Mouse (Mus musculus) natural killer cell, adult 2 months (primary cell): ENCODE measurements around the gene Pts.
A peak's percentile ranks its signal among the peaks of the same experiment; 100 is the strongest.

Source experiments
- DNase-seq, 2 experiments: peaks; one replicate each; pipeline ENCODE4 v3.0.0; 2022; ENCODE audit warnings: low spot score in 2 of 2

Gene Pts

DNA sequence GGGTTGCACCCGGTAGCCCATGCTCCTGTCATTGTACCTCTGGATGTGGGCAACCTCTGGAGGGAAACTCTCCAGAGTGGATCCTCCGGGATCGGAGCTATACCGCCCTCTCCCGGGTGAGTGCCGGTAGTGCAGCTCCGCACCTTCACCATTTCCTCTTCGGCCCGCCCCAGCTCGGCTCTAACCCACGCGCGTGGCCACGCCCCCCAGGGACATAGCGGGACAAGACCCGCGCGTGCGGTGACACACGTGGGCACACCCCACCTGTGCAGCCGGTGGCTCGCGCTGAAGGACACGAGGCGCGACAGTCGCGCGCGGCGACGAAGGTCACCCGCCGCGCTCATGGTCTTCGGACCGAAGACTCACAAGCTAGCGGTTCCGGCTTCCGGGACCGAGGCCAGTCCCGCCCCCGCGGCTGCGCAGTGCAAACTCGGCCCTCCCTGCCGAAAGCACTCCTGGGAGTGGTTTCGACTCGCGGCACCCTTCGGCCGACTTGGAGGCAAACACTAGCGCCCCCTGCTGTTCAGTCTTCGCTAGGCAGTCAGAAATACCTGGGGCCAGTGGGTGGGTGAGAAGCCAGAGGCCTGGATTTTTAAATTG, at the start of gene Pts:
Pts (minus strand) TSS at position 432 of the 600 bp plus-strand sequence.
- peak; percentile 95 to 98 for DNase-seq

DNA sequence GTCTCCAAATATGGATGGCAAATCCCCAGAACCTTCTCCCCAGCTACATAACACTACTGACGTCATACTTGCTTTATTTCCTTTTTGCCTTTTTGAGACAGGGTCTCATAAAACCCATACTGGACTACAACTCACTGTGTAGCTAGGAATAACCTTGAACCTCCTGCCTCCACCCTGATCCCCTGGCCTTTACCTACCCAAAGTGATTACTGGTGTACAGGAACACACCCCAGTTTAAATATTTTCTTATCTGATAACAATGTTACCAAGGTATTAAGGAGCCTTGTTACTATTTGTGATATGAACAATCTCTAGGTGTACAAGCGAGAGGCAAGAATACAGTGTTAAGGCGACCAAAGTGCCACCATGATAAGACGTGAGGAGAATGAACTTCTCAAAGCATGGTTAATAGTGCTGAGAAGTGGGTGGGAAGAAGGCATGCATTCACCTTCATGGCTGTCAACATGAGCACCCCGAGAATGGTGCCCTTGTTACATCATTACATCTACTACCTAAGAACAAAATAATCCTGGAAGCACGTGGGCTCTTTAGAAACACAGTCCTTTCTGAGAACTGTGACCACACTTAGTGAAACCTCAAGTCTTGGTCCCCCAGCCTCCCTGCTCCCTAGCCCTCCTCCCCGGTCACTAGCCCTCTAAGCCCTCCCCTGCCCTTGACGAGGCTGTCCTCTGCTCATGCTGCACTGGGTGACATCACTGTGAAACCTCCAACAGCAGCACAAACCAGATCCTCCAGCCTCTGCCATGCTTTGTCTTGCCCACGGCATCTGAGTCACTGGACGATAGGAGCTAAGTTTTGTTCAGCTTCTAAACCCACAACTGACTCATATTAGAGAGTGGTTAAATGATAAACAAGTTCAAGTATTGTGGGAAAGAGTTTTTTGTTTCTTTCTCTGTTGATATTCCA, 41.3 kb upstream of the Pts start:
- DNase-seq, result no peak

DNA sequence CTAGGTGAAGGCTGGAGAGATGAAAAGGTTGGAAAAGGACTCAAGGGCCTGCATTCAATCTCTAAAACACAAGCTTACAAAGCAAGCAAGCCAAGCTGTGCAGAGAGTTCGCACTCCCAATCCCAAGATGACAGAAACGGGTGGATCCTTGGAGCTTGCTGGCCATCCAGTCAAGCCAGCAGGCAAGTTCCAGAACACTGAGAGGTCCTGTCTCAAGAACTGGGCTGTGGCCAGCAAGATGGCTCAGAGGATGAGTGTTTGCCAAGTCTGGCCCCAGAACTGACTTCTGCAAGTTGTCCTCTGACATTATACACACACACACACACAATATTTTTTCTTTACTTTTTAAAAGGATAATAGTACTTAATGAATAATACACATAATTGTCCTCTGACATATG, 39.4 kb upstream of the Pts start:
- DNase-seq, result no peak

DNA sequence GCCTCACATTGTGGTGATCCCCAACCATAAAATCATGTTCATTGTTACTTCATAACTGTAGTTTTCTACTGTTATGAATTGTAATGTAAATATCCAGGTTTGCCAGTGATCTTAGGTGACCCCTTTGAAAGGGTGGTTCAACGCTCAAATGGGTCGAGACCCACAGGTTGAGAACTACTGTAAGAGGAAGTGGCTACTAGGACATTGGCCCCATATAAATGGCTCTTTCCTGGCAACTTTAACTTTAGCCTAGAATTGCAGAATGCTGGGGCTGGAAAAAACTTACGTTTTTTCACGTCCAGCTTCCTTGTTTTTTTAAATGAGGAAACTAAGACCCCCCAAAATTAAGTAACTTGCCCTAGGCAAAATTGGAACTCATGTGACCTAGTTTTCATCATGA, 38.8 kb upstream of the Pts start:
- no peak for DNase-seq

DNA sequence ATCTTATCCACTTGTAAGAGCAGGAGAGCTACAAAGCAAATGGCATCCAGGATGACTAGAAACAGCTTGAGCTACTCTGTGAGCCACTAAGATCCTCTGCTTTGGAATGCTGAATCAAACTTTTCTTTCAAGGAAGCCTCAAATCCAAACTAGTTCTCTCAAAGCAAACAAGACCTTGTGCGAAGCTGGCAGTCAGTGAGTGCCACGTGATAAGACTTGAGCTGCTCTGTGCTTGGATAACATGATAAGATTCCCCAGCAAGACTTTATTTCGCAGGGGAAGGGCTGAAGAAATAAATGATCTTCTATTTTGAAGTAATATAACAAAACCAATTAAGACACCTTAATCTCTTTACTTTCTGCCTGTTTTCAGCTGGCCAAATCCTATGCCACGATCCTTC, 37.4 kb upstream of the Pts start:
- no peak for DNase-seq

DNA sequence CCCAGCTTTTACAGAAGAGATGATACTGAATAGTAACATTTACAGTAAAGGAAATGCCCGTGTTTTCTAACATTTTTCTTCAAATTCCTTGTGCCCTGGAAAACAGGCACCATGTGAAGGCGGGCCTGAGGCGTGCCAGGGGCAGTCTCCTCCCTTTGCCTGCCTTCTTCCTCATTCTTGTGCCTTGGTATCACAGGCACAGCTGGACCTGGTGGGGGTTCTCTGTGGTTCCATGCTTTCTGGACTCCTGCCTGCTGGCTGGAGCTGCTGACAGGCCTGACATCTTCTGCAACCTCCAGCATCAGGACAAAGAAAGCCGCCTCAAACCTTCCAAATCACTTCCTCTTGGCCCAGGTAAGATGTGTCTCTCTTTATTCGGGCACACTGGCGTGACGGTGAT, 36.6 kb upstream of the Pts start:
- no peak for DNase-seq

DNA sequence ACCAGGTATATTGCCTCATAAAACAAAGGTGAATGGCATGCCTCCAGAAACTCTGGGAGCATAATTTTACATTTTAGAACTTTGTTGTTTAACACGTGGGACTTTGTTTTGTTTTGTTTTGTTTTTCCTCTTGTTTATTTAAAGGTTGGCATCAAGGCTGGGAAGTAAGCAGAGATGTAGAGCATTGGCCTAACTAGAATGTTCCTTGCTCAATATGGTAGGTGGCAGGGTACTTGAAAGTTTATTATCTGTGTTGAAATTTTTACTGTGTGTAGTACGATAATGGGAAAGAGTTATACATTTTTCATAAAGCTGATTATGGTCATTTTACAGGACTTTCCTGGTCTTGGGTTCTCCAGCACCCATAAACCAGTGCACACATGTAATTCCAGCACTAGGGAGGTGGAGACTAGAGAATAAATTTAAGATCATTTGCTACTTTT, 33.4 kb upstream of the Pts start:
- no peak for DNase-seq

DNA sequence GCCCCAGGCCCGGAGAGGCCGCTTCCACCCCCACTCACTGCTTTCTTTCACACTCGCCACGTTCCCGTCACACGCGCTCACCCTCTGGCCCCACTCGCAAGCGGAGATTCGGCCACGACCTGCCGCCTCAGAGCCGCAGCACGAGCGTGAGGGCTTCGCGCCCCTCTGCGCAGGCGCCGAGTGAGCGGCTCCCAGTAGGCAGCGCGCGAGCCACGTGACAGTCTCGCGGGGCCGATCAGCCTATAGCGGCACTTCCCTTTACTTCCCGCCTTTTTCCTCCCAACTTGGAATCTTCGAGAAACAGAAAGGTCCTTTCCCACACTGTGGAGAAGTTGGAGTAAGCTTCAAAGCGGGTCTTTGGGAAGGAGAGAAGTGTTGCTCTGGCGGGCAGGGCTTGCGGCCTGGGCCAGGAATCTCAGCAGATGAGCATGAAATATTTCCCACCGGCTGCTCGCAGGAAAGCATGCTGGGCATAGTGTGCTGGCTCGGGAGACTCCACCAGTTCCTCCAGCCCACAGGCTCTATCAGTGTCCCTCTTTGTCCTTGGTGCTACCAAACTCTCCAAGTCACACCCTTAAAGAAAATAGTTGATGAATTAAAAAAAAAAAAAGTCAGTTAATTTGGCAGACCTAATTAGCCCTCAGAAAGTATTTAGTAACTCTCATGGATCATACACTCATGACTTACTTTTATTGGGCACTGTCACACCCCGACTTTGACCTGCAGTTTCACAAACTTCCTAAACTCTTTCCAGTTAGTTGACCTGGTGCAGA, 32.8 kb upstream of the Pts start, which contains the start of gene Tex12:
Tex12 (minus strand) TSS at position 181 of the 773 bp plus-strand sequence.
- no peak for DNase-seq

DNA sequence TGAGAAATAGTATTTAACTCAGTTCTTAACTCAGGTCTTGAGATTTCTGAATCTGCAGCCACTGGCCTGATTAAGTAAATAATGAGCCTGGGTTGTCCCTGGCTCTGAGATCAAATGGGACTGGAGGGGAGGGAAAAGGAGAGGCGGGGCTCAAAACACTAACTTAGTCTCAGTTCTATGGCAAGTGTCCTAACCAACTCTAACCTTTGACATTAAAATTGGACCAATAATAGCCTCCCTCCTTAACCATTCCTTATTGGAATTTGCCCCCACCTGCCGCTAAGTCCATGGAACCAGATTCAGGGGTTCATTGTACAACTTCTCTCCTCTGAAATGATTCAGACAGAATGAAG, 26.5 kb upstream of the Pts start, which contains the start of gene Bco2:
Bco2 (minus strand) TSS at position 88 of the 353 bp plus-strand sequence.
- DNase-seq, result no peak

DNA sequence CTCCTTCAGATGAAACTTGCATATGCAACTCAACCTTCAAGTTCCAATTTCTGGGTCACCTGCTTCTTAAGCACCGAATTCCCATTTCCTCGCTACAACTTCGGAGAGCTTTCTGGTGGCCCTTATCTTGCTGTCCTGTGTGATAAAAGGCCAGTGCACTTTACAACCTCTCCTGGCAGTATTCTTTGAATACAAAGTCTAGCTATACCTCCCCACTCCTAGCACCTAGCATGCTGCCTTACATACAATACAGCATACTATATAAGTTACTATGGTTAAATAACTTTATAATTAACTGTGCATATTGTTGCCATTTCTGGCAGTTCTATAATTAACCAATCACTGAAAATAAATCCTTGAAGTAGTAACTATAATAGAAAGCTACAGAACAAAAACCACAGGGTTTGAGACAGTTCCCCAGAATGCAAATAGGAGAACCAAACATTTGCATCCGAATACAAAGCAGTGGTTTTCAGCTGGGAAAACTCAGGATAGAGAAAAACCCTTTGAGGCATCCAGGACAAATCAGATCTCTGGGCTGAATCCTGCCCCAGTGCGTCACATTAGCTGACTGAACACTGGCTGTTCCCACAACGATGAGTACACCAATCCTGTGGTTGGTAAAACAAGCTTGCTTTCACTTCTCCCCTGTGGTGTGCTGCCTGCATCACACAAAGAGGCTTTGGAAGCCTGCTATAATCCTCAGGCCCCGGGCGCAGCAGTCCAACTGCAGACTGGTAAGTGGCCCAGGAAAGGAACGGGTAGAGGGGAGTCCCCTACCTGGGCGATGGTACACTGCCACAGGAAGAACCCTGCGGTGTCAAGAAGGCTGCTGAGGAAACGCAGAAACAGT, 25.9 kb upstream of the Pts start, which contains the start of gene Il18:
Il18 (plus strand) TSS at position 587 of the 853 bp plus-strand sequence.
- DNase-seq, result peak; percentile 21 to 60

DNA sequence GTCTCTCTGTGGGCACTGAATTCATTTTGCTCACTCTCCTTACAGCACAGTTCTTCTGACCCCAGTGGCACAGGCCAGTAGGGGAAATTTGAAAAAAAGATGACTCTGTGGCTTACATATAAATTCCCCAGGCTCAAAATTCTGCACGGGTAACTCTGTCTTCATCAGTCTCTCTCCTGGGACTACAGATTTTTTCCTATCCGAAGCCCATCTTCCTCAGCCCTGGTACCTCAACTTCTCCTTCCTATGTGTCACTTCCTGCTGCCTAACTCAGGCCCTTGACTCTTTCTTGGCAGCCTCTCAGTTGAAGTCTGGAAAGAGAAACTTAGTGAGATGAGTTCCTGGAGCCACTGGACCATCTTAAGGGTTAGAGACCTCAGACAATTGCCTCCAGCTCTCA, 25.0 kb upstream of the Pts start:
- no peak for DNase-seq

DNA sequence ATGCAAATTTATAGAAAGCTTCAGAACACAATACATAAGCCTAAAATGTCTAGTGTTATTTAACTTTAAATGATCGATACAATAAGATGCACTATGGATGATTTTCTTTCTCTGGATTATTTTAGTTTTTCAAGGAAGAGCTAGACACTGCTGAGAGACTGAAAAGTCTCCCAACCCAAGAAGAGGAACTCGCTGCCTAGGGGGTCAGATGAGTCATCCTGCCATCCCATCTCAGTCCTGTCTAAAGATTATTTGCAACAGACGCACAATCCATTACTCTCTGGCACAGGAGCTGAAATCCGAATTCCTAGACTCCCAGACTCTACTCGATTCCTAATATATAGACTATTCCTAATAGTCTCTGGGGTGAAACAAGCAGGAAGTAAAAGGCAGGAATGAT, 23.7 kb upstream of the Pts start:
- no peak for DNase-seq

DNA sequence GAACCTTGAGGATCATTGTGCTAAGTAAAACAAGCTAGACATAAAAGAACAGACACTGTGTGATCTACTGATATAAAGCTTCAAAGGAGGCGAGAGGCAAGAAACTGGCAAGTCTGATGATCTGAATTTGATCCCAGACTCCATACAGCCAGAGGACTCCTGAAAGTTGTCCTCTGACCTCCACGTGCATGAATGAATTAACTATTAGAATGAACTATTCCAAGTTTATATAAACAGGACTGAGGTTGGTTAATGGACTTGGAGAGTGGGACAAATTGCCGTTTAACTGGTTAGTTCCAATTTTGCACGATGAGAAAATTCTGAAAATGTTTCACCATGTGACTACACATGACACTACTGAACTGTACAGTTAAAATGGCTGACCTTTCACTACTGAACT, 20.4 kb upstream of the Pts start:
- no peak for DNase-seq

DNA sequence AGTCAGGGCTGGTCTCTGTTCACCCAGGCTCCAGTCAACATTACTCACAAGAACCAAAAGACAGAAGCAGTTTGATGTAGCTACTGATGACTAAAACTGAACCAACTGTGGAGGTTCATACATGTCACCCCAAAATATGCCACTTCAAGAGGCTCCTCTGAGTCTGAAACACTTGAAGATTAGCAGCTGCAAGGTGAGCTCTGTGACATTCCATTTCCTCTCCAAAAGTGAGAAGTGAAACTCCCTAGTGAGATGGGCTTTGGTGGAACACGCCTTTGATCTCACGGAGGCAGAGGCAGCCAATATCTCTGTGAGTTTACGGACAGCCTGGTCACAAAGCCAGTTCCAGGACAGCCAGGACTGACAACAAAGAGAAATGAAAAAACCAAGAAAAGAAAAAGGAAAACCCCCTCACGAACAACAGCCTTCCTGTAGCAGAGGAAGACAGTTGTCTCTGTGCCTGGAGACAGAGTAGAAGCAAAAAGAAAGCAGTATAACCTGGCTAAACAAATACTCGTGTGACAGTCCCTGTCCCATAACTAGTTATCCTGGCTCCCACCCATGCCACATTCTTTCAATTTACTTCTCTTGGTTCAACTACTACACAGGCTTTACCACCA, 19.4 kb upstream of the Pts start:
- DNase-seq, result peak in 1 of 2 experiments; percentile 57

DNA sequence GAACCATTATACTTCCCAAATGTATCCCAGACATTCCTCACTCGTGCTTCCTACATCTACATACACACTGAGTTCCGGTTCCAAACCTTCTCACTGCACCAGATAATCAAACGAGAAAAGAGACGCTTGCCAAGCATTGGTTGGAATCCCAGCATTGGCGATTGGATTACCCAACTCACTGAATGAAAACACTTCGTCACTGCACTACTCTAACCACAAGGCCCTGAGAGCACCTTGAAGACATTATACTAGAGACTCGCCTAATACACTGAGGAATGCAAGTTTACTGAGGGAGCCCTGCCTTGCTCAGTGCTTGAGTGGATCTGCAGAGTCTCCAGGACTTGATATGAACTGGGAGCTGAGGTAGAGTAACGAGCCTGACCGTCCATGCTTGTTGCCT, 13.9 kb upstream of the Pts start:
- DNase-seq, result no peak

DNA sequence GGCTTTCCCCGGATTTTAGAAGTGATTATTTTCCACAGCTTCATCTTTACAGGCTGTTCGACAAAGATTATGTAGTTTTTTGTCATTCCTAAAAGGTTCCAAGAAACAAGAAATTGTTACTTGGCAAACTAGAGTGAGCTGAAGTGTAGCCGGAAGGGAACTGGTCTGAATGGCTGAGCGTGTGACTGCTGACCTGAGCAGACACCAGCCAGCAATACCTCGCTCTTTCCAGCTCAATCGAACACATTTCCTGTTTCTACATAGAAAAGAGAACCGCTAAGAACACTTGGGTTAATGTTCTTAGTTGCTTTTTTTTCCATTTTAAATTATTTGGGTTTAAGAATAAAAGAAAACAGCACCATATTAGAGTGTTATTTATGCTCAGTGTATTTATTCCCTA, 11.6 kb upstream of the Pts start:
- DNase-seq, result no peak

DNA sequence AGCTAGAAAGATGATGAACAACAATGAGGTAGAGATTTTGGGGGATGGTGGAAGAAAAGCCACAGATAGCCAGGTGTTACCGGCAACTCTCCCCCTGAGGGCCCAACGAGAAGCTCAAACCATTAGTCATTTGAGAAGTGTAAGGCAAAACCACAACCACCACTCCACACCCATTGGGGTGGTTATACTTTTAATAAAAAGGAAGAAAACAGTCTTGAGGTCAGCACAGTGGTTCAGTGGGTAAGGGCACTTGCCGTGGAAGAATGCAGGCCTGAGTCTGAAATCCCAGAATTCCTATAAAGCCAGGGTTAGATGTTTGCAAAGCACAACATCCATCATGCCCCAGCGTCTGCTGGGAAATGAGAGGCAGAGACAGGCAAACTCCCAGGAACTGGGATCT, 8.8 kb upstream of the Pts start:
- DNase-seq, result peak; percentile 49 to 65

DNA sequence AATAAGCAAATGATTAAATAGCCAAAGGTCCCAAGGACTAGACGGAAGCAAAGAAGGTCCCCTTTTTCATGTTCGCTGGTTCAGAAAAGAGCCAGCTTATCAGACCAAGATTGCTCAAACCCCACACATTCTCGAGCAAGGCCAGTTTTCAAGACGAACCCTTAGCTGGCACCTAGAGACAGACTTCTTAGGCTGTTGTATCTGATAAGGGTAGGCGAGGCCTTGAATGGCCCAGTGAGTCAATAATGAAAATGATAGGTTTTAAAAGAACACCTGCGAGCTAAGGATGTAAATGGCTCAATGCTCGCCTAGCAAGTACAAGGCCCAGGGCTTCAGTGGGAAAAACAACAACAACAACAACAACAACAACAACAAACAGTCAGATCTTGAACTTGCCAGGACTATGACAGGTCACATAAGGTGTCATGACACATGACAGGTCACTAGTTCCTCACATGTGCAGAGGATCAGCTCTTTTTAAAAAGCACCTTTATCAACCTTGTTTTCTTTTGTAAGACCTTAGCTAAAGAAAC, 8.1 kb upstream of the Pts start:
- no peak for DNase-seq

DNA sequence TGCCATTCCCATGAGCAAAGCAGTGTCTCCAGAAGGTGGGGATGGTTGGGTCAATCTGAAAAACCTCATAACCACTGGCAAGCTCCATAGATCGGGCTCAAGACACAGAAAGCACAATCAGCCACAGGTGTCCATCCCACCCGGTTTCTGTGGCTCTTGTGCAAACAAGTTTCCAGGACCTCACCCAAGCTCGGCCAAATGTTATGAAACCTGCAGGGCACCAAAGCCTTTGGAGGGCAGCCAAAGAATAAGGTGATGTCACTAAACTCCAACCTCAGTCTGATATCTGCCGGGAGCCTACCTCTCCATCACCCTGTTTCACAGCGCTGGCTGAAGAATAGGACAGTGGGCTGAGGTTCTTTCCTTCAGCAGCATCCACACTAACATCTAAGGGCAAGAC, 7.4 kb upstream of the Pts start:
- DNase-seq, result no peak

DNA sequence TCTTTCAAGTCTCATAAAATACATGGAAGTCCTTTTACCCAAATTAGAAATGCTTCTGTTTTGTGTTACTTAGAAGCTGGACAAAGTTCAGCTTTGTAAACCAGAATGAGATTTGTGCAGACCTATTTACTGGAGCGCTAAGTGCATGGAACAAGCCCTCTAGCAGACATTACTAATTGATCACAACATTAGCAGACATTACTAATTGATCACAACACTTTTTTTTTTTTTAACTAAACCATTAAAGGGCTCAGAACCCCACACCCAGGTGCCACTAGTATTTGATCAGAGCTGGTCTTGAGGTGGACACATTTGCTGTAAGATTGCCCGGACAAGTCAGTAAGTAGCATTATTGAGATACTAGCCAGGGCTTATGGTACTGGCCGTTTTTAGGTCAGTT, 5.3 kb upstream of the Pts start:
- DNase-seq, result no peak

DNA sequence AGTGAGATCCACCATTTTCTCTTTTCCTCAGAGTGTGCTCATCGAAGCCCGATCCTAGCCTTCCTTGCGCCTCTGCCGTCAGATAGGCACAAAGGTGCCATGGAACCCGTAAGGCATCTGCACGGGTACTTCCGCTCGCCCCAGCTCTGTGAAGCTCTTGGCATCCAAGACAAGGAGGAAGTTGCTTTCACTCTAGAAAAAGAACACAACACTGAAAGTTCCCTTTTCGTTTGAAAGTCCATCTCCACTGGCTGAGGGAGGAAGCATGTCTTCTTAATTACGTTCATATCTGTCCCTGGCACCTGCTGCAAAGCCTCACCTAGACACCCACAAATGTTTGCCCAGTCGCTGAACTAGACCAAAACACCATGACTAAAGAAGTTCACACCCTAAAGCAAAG, 4.8 kb upstream of the Pts start:
- DNase-seq, result peak; percentile 25 to 51
